Mouse (Mus musculus): ENCODE measurements around the gene Hspa5. TPM values are rescaled to one million over a fixed set of nuclear protein-coding genes. Genes with fewer than 3 reads are reported as not detected.
"Not testable (repeated sequence)": the region's sequence is repeated elsewhere in the genome, so short reads cannot be mapped to it uniquely, and the experiment has no call there.

Hspa5 gene
- total RNA-seq (2021): 100 to 1,000 TPM; 138 to 213 TPM
- long read RNA-seq, experiment 1, transcript Hspa5-201 (9 exons, 3,672 nt): major isoform, 268 of 368 reads
- long read RNA-seq, experiment 1, transcript Hspa5-202 (8 exons, 2,613 nt): minor isoform, 87 of 368 reads
- long read RNA-seq, experiment 1, partial matches to known transcripts: 10 of 368 reads
- long read RNA-seq, experiment 1, other reads (novel, unspliced or antisense): 3 of 368 reads
- long read RNA-seq, experiment 2, transcript Hspa5-201 (9 exons, 3,672 nt): major isoform, 190 of 288 reads
- long read RNA-seq, experiment 2, transcript Hspa5-202 (8 exons, 2,613 nt): minor isoform, 80 of 288 reads
- long read RNA-seq, experiment 2, partial matches to known transcripts: 14 of 288 reads
- long read RNA-seq, experiment 2, other reads (novel, unspliced or antisense): 4 of 288 reads

DNA sequence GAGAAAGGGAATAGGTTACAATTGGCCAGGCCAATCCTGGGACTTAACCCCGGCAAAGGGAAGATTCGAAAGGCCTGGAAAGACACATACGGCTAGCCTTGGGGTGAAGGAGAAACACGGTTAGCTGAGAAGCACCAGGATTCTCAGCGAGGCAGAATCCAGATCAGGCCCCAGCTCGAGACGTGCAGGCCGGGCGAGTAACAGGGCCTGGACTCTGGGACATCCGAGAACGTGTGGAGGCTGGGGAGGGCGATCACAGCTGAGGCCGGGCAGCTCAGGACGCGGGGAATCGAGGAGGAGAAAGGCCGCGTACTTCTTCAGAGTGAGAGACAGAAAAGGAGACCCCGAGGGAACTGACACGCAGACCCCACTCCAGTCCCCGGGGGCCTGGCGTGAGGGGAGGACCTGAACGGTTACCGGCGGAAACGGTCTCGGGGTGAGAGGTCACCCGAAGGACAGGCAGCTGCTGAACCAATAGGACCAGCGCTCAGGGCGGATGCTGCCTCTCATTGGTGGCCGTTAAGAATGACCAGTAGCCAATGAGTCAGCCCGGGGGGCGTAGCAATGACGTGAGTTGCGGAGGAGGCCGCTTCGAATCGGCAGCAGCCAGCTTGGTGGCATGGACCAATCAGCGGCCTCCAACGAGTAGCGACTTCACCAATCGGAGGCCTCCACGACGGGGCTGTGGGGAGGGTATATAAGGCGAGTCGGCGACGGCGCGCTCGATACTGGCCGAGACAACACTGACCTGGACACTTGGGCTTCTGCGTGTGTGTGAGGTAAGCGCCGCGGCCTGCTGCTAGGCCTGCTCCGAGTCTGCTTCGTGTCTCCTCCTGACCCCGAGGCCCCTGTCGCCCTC, at the start of gene Hspa5:
TSS of gene Hspa5 (plus strand) at position 603 of the 859 bp plus-strand sequence.
- peak; percentile 99 for DNase-seq (ENCODE audit: low spot score)

DNA sequence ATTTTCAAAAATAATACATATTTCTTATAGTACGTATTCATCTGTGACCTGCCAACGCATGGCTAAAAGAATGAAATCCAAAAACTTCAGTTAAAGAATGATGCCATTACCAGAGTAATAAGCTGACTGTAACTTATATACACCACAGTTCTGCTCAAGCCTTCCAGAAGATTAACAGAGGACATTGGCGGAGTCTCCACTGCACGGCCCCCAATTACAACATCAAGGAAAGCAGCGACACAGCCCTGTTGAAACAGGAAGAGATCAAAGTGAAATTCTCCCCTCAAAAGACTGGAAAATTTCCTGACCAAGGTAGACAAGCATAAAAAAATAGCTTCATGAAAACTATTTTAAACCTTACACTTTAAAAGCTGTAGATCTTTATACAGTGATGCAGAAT, 46.5 kb upstream of the Hspa5 start:
- no peak for DNase-seq (ENCODE audit: low spot score)

DNA sequence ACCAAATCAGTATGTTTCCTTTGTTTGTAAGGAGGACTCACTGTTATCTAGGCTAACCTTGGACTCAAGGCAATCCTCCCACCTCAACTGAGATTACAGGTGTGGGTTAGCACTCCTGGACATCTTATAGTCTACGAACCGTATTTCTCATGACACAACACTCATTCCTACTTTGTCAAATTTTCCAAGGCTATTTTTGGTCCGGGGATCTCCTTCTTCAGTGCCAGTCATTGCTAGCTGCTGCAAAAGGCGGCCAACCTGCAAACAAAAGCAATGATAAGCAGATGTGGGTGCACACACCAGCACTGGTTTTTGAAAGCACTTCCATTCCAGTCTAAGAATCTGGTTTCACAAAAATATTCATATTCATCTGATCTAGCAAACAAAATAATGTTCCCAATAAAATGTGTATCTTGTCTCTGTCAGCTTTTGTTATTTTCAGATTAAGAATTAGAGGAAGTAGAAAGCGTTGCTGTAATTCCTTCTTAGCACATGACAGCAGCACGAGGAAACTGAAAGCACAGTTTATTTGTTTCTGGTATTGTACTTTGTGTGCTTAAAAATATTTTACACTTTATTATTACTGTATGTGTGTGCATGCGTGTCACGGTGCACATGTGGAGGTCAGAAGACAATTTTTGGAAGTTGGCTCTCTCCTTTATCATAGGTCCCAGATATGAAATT, 44.6 kb upstream of the Hspa5 start:
- DNase-seq (ENCODE audit: low spot score): no peak

DNA sequence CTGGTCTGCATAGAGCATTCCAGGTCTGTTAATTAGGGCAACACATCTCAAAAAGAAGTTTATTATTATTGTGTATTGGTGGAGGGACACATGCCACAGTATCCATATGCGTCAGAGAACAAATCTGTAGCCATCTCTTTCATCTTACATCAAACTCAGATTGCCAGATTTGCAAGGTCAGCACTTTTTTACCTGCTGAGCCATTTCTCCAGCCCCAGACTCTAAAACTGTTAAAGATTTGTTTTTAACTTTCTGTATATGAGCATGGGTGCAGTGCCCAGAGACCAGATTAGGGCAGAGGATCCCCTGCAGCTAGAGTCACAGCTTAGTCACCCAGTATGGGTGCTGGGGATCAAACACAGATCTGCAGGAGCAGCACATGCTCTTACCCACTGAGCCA, 35.1 kb upstream of the Hspa5 start:
- no peak for DNase-seq (ENCODE audit: low spot score)

DNA sequence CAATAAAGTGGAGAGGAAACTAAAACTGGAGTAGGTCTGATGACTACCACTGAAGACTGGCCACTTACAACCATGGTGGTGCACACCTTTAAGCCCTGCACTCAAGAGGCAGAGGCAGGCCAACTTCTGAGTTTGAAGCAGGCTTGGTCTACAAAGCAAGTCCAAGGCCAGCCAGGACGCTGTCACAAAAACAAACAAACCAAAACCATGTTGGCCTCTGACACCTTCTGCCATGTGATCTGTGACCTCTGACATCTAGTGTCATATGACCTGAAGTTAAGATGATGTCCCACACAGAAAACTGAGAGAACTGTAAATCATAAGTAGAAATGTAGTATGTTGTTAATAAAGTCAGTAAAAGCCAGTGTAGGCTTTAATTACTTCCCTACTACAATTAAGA, 33.9 kb upstream of the Hspa5 start:
- DNase-seq (ENCODE audit: low spot score): no peak

DNA sequence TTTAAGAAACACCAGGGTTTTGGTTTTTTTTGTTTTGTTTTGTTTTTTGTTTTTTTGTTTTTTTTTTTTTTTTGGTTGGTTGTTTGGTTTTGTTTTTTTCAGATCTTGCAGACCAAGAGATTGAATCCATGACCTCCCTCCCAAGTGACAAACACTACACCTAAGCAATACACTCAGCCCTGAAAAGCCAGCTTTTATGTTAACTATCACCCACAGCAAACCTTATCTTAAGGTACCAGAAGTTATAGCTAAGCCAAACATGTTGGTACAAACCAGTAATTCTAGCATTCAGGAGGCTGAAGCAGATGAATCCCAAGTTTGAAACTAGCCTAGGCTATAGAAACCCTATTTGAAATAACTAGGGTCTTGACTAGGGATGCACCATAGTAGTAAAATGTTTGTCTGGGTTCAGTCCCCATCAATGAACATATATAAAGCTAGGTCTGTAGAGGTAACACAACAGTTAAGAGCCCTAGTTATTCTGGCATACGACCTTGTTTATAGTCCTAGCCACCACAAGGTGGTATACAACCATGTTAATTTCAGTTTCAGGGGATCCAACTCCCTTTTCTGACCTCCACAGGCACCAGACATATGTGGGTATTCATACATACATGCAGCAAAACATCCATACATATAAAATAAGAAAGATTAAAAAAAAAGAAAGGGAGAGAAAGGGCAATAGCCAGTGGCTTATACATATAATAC, 31.9 kb upstream of the Hspa5 start:
- DNase-seq (ENCODE audit: low spot score): no peak

DNA sequence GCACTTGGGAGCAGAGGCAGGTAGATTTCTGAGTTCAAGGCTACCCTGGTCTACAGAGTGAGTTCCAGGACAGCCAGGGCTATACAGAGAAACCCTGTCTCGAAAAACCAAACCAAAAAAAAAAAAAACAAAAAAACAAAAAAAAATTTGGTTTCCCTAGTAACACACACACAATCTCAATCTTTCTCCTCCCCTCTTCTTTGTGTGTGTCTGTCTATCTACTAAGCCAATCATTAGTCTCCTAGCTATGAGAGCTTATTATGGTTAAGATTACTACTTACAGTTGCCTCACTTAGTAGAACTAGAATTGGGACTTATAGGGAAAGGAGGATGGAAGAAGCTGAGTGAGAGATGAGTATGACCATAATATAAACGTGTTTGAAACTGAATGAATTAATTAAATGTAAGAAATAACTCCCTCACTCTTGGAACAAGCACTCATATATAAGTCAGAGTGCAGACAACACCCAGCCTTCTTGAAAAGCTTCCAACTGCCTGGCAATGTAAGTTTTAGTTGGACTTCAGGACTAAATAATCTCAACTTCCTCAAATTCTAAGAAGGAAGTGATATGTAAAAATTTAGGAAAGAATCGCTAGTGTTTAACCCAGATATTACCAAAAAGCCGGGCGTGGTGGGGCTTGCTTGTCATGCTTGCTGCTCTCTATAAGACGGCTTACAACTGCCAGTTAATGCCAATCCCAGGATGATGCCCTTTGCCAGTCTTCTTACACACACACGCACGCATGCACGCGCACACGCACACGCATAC, 30.2 kb upstream of the Hspa5 start:
- no peak for DNase-seq (ENCODE audit: low spot score)

DNA sequence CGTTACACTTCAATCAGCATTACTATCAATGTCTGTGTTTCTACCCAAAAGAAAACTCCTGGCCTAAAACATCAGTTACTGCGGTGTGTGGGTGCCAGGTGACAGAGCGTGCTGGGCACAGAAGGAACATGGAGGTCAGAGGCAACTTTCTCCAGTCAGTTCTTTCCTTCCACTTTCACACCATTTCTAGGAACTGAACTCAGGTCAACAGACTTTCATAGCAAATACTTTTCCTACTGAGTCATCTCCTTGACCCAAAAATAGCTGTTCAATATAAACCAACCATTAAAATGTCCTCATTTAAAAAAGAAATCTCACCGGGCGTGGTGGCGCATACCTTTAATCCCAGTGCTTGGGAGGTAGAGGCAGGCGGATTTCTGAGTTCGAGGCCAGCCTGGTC, 29.1 kb upstream of the Hspa5 start:
- no peak for DNase-seq (ENCODE audit: low spot score)

DNA sequence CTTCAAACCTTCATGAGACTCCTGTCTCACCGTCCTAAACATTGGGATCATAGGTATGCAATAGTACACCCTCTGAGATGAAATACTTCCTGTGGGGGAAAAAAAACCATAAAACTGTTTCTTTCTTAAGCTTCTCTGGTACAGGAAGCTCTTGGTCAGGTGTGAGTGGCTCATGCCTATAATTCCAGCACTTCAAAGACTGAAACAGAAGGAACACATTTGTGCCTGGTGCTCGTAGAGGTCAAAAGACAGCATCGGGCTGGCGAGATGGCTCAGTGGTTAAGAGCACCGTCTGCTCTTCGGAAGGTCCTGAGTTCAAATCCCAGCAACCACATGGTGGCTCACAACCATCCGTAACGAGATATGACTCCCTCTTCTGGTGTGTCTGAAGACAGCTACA, 27.3 kb upstream of the Hspa5 start:
- DNase-seq (ENCODE audit: low spot score): no peak

DNA sequence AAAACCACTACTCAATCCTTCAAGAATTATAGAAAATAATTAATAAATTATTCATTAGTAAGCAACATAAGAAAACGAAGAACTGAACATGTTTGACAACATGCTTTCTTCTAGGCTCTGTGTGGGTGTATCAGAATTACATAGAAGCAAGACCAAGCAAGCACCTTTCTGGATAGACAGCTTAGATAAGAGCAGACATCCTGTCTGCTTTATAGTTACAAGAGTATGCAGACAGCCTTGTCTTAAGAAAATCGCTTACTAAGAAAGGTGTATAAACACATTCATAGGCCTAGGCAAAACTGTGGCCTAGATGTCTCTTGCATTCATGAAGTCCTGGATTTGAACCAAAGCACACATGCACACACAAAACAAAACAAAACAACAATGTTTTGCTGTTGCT, 26.1 kb upstream of the Hspa5 start:
- DNase-seq (ENCODE audit: low spot score): no peak

DNA sequence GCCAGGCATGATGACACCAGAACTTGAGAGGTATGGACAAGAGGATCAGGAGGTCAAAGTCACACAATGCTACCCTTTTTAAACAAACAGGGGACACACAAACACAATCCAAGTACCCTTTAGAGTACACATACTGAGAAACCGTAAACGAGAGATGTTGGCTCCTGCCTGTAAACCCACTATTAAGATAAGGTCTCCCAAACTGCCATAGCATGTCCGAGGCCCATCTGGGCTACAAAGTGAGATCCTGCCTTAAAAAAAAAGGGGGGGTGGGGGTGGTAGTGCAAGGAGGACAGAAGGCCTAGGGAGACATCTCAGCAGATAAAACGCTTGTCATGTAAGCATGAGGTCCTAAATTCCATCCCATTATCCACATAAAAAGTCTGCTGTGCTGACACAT, 23.3 kb upstream of the Hspa5 start:
- DNase-seq (ENCODE audit: low spot score): no peak

DNA sequence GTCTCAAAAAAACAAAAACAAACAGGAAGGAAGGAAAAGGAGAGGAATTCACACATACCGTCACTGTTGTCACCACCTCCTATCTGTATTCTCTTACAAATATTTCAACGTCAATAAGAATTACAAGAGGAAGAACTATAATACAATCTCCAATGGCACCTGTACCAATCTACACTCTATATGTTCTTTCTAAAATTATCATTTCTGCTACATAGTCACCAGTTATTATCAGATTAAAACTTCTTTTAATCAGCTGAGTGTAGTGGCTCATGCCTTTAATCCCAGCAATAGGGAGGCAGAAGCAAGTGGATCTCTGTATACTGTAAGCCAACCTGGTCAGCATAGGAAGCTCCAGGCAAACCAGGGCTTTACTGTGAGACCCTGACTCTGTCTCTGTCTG, 21.5 kb upstream of the Hspa5 start:
- no peak for DNase-seq (ENCODE audit: low spot score)

DNA sequence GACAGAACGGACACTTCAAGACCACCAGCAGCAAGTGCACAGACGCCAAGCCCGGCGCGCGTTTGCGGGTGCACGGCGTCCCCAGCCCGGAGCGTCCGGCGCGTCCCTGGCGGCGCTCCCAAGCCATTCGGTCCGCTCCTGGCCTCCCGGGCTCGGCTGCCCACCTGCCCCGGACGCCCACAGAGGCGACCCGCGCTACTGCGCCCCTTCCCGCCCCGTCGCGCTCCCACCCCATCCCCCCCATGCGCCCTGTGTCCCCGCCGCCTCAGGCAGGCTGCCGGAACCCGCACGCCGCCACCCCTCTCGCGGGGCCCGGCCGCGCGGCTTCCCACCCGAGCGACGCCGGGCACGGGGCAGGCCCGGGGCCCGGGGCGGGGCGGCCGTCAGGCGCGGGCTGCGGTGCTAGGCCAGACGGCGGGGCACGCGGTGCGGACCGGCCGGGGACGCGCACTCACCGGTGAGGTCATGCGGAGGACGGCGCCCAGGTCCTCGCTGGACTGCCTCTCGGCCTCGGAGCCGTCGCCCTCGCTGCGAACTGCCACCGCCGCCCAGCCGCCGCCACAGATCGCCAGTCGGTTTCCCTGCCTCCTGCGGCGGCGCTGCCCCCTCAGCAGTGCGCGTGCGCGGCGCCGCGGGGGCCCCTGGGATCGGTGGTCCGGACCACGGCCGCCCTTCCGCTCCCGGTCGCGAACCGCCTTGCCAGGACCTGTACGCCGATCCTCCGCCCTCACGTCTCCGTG, 17.8 kb upstream of the Hspa5 start:
- peak; percentile 85 for DNase-seq (ENCODE audit: low spot score)

DNA sequence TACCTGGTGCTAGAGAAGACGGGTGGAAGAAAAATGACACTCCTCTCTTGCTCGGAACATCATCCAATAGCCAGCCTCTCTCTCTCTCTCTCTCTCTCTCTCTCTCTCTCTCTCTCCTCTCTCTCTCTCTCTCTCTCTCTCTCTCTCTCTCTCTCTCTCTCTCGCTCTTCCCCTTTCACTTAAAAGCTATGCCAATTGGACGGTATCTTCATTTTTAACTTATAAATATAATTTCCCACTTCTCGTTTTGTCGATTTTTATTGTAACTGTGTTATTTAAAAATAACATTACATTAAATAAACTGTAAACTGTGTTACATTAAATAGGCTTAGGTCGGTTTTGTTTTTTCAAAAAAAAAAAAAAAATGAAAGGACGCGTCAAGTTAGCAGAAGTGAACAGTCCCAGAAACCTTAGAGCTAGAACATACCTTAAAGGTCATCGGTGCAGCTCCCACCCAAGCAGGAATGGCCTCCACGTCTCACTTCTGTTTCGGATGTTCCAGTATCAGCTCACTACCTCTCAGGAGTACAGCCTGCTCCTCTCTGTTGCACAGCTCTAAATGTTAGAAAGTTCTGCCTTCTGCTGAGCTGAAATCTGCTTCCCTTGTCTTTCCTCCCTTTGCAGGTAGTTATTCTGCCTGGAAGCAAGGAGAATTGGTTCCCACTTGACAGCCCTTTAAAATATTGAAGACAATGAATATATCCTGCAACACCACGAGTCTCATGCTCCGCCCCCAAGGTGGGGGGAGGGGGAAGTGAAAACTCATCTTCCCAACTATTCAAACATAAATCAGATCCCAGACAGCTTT, 17.0 kb upstream of the Hspa5 start, which contains the start of gene Gapvd1:
TSS of gene Gapvd1 (minus strand) at position 682 of the 808 bp plus-strand sequence.
- DNase-seq (ENCODE audit: low spot score): peak; percentile 14

DNA sequence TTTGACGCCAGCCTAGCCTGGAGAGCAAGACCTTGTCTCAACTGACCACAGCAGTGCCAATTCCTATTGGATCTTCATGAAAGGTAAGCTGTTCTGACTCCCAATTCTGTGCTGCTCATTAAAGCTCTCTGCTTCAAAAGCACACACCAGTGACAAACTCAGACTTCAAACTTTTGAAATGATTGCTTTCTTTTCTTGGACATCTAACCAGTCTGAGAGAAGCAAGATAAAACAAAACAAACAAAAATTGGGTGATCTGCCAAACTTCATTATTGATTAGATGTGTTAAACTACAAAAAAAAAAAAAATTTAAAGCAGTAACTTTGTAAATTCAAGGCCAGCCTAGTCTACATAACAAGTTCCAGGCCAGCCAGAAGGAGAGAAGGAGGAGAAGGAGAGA, 14.4 kb upstream of the Hspa5 start:
- DNase-seq (ENCODE audit: low spot score): no peak

DNA sequence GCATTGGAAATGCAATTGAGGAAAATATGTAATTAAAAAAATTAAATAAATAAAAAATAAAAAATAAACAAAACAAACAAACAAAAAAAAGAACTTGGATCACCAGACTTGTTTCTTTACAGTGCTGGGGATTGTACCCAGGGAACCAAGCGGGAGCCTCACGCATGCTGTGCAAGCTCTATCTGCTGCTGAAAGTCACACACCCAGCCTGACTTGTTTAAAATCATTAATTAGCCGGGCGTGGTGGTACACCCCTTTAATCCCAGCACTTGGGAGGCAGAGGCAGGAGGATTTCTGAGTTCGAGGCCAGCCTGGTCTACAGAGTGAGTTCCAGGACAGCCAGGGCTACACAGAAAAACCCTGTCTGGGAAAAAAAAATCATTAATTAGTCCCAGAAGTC, 10.5 kb upstream of the Hspa5 start:
- DNase-seq (ENCODE audit: low spot score): not testable (repeated sequence)

DNA sequence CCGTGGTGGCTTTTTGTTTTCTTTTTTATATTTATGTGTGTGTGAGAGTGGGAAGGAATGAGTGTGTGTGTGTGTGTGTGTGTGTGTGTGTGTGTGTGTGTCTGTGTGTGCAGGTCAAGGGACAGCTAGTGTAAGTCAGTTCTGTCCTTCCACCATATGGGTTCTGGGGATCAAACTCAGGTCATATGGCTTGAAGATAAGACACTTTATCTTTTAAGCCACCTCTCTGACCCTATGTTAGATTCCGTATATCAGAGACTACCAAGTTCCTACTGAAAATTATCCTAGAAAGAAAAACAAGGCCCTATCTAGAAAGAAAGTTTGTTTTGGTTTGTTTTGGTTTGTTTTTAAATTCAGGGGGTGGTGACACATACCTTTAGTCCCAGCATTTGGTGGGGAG, 9.6 kb upstream of the Hspa5 start:
- DNase-seq (ENCODE audit: low spot score): no peak

DNA sequence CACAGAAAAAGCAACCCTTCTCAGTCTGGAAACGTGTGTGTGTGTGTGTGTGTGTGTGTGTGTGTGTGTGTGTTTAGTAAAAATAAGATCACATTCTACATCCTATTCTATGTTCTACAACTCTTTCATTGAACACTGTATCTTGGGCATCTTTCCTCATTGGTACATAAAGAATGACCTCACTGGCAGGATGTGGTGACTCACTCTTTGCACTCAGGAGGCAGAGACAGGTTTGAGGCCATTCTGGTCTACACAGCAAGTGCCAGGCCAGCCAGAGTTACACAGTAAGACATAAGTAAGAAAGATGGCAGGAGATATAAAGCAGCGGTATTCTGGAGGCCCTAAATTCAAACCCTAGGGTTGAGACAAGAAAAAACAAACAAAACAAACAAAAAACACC, 8.9 kb upstream of the Hspa5 start:
- no peak for DNase-seq (ENCODE audit: low spot score)

DNA sequence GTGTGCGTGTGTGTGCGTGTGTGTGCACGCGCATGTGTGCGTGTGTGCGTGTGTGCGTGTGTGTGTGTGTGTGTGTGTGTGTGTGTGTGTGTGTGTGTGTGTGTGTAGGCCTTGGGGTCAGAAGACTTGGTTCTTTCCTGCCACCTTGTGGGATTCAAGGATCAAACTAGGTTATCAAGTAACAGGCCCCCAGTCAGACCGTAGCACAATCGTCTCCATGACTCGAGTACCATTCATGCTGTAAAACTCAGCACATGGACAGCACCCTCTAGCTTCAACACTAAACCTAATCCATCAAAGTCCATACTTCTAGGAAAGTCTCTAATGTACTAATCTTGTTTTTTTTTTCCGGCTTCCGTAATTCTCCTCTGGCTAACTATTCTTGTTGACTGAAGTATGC, 7.0 kb upstream of the Hspa5 start:
- no peak for DNase-seq (ENCODE audit: low spot score)

Data from gastrocnemius, adult 18-20 months (tissue).